Mouse (Mus musculus): ENCODE measurements around the gene Trib2. TPM values are rescaled to one million over a fixed set of nuclear protein-coding genes. Genes with fewer than 3 reads are reported as not detected.

Trib2 gene
- total and polyA plus RNA-seq, 3 experiments, result 15.4 to 32.7 (median 20.4) TPM

DNA sequence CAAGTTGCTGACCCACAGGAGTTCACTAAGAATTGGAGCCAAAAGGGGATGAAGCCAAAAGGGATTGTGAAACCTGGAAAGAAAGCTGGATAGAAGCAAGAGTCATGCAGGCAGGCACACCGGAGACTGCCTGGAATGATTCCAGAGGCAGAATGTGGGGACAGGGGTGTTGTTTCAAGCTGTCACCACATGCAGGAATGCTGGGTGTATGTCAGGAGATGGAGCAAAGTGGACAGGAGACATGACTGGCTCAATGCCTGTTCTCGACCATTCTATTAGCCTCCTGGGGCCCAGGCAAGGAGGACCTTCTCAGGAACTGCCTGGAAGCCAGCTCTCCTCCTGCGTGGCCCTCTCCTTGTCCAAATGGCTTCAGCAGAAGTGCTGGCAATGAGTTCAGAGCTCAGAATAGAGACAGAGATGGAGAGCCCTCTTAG is 33.2 kb upstream of the Trib2 start:
- no peak overlapping the region for H3K9ac ChIP-seq (ENCODE audit: low read depth, low read length)
- intact Hi-C loops (cut with DNase I), result loop anchor here (1.0 to 2.0 kb wide), 2 partner anchors 33 to 159 kb away; no protein-coding TSS in a partner anchor
- TF ChIP-seq EP300 (IDR thresholded peaks at IDR 0.05; ENCODE audit: insufficient read depth, low read depth, low read length) (peak; percentile 98), POLR2A (IDR thresholded peaks at IDR 0.05; ENCODE audit: insufficient read depth, low read depth, low read length) (no peak)

DNA sequence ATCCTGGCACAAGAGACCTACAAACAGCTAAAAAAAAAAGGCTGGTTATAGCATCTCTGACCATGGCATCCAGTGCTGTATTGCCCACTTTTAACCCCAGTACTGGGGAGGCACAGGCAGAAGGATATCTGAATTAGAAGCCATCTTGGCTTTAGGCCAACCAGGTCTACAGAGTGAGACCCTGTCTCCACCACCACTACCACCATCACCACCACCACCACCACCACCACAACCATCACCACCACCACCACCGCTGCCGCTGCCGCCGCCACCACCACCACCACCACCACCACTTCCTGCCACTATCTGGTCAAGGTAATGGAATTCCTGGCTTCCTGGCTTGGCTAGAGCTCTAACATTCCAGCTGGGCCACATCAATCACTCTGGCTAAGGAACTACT is 31.7 kb upstream of the Trib2 start:
- H3K27ac ChIP-seq, result no peak overlapping the region
- H3K9ac ChIP-seq (ENCODE audit: low read depth, low read length), result no peak overlapping the region
- intact Hi-C loops (cut with DNase I), result no loop called here
- DNase-seq, result peak; percentile 17 to 21
- H3K36me3 ChIP-seq (ENCODE audit: control insufficient read depth, insufficient read depth, low read length), result no peaks in the 10 kb centered on the region
- H3K79me2 ChIP-seq (replicated peaks; ENCODE audit: control insufficient read depth, insufficient read depth, low read length), result no peaks in the 10 kb centered on the region
- no peaks in the 10 kb centered on the region for H3K27me3 ChIP-seq (ENCODE audit: control insufficient read depth, insufficient read depth, low read length)
- TF ChIP-seq POLR2A (IDR thresholded peaks at IDR 0.05; ENCODE audit: insufficient read depth, low read depth, low read length), result no peak
- TF ChIP-seq EP300 (IDR thresholded peaks at IDR 0.05; ENCODE audit: insufficient read depth, low read depth, low read length), result no peak
- 68% methylated on average over 4 of the region's 4 CpGs for WGBS
- peaks cover 14% of the 10 kb centered on the region for H3K4me1 ChIP-seq (ENCODE audit: control insufficient read depth, insufficient read depth, low read length)
- no peak overlapping the region for H3K4me3 ChIP-seq

More for the DNA sequence above, 33.2 kb upstream of the Trib2 start:
- no peaks in the 10 kb centered on the region for H3K79me2 ChIP-seq (replicated peaks; ENCODE audit: control insufficient read depth, insufficient read depth, low read length)
- peak; percentile 82 to 91 for DNase-seq
- H3K36me3 ChIP-seq (ENCODE audit: control insufficient read depth, insufficient read depth, low read length), result no peaks in the 10 kb centered on the region
- WGBS, result 7% methylated on average over 3 of the region's 3 CpGs
- H3K27me3 ChIP-seq (ENCODE audit: control insufficient read depth, insufficient read depth, low read length), result no peaks in the 10 kb centered on the region
- H3K4me3 ChIP-seq, result no peak overlapping the region
- peaks cover 14% of the 10 kb centered on the region for H3K4me1 ChIP-seq (ENCODE audit: control insufficient read depth, insufficient read depth, low read length)
- peak overlapping the region; percentile 79 for H3K27ac ChIP-seq

DNA sequence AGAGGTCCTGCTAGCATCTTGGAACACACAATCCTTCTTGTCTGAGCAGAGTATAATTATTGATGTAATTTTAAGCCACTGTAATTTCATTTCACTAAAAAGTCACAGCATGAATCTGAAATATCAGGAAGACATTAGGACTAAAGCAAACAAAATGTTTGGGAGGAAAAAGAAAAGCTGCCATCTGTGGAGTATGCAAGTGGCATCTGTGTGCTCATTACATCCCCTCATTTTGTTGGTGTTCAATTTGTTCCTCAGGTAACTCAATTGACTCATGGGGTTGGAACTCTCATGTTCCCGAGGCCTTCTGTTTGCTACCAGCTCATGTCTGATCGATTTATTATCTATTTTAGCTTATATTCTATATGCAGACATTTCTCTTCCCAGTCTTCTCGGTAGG is 28.0 kb upstream of the Trib2 start:
- H3K36me3 ChIP-seq (ENCODE audit: control insufficient read depth, insufficient read depth, low read length), result no peaks in the 10 kb centered on the region
- intact Hi-C loops (cut with DNase I), result no loop called here
- H3K4me3 ChIP-seq, result no peak overlapping the region
- H3K9ac ChIP-seq (ENCODE audit: low read depth, low read length), result no peak overlapping the region
- 79% methylated on average over 3 of the region's 3 CpGs for WGBS
- DNase-seq, result no peak
- TF ChIP-seq EP300 (IDR thresholded peaks at IDR 0.05; ENCODE audit: insufficient read depth, low read depth, low read length), result no peak
- H3K27me3 ChIP-seq (ENCODE audit: control insufficient read depth, insufficient read depth, low read length), result no peaks in the 10 kb centered on the region
- no peak overlapping the region for H3K27ac ChIP-seq
- no peaks in the 10 kb centered on the region for H3K79me2 ChIP-seq (replicated peaks; ENCODE audit: control insufficient read depth, insufficient read depth, low read length)
- peaks cover 4% of the 10 kb centered on the region for H3K4me1 ChIP-seq (ENCODE audit: control insufficient read depth, insufficient read depth, low read length)

DNA sequence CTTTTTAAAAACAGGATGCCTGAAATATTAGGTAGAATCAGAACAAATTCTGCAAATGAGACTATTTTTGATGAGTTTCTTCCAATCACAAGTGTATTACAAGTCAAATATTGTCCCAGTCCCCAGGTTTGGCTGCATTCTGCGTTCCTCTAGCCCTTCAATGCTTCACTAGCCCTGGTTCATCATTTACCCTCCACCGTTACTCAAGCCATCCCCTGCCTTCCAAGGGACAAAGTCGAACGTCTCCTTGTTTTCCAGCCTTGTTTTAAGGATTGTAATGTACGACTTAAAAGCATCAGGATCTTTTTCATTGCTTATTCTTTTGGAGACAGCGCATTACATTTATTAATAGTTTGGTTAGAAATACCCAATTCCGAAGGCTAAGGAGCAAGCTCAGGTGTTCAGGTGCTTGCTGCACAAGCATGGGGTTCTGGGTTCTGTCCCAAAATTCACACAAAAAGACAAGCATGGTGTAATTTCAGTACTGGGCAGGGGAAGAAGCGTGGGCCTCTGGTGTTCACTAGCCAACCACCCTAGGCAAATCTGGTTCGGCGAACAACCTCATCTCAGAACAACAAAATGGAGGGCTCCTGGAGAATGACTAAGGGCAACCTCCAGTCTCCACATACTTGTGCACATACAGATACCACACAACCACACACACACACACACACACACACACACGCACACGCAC is 24.3 kb upstream of the Trib2 start:
- DNase-seq, result no peak
- H3K4me1 ChIP-seq (ENCODE audit: control insufficient read depth, insufficient read depth, low read length), result no peaks in the 10 kb centered on the region
- no peak overlapping the region for H3K9ac ChIP-seq (ENCODE audit: low read depth, low read length)
- no peak overlapping the region for H3K27ac ChIP-seq
- WGBS, result 94% methylated on average over 12 of the region's 12 CpGs
- intact Hi-C loops (cut with DNase I), result no loop called here
- no peaks in the 10 kb centered on the region for H3K36me3 ChIP-seq (ENCODE audit: control insufficient read depth, insufficient read depth, low read length)
- H3K4me3 ChIP-seq, result no peak overlapping the region
- no peaks in the 10 kb centered on the region for H3K27me3 ChIP-seq (ENCODE audit: control insufficient read depth, insufficient read depth, low read length)
- no peaks in the 10 kb centered on the region for H3K79me2 ChIP-seq (replicated peaks; ENCODE audit: control insufficient read depth, insufficient read depth, low read length)
- TF ChIP-seq EP300 (IDR thresholded peaks at IDR 0.05; ENCODE audit: insufficient read depth, low read depth, low read length) (no peak), CTCF (IDR thresholded peaks at IDR 0.05) (no peak), POLR2A (IDR thresholded peaks at IDR 0.05; ENCODE audit: insufficient read depth, low read depth, low read length) (no peak)

DNA sequence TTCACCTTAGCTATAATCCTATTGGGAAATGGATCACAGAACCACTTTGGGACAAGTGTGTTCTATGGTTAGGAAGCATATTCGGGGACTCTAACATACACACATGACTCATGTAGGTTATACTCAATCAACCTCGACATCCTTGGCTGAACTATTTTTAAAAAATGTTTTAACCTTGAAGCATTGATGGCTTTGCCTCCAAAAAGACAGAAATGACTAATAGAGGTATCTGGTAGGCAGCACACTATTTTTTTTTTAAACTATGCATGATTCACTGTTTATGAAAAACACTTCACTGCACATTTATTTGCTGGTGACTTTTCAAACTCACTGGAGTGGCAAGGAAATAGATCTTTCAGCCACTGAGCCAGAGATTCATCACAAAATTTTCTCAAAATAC is 21.5 kb upstream of the Trib2 start:
- intact Hi-C loops (cut with DNase I), result no loop called here
- no peaks in the 10 kb centered on the region for H3K79me2 ChIP-seq (replicated peaks; ENCODE audit: control insufficient read depth, insufficient read depth, low read length)
- no peaks in the 10 kb centered on the region for H3K36me3 ChIP-seq (ENCODE audit: control insufficient read depth, insufficient read depth, low read length)
- no peak overlapping the region for H3K27ac ChIP-seq
- TF ChIP-seq EP300 (IDR thresholded peaks at IDR 0.05; ENCODE audit: insufficient read depth, low read depth, low read length), result no peak
- TF ChIP-seq POLR2A (IDR thresholded peaks at IDR 0.05; ENCODE audit: insufficient read depth, low read depth, low read length), result no peak
- no peak for DNase-seq
- H3K9ac ChIP-seq (ENCODE audit: low read depth, low read length), result no peak overlapping the region
- no peaks in the 10 kb centered on the region for H3K27me3 ChIP-seq (ENCODE audit: control insufficient read depth, insufficient read depth, low read length)
- H3K4me3 ChIP-seq, result no peak overlapping the region
- WGBS, result 83% methylated on average over 2 of the region's 2 CpGs
- H3K4me1 ChIP-seq (ENCODE audit: control insufficient read depth, insufficient read depth, low read length), result no peaks in the 10 kb centered on the region

DNA sequence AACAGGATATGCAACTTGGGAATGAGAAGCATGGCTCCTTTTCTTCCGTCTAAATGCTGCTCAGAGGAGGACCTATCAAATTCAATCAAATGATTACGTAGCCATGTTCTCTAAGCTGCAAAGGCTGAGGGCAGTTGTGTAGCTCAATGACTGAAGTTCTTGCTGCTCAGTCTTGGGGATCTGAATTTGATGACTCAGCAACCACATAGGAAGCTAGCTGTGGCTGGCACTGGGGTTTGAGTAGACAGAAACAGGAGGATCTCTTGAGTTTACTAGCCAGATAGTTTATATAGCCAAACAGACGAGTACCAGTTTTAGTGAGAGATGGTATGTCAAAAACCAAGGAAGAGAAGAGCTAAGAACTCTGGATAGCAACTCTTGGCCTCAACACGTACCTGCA is 20.8 kb upstream of the Trib2 start:
- no peak for DNase-seq
- Histone ChIP-seq H3K79me2 (replicated peaks; ENCODE audit: control insufficient read depth, insufficient read depth, low read length) (no peaks in the 10 kb centered on the region), H3K4me3 (no peak overlapping the region), H3K4me1 (ENCODE audit: control insufficient read depth, insufficient read depth, low read length) (no peaks in the 10 kb centered on the region), H3K36me3 (ENCODE audit: control insufficient read depth, insufficient read depth, low read length) (no peaks in the 10 kb centered on the region), H3K27me3 (ENCODE audit: control insufficient read depth, insufficient read depth, low read length) (no peaks in the 10 kb centered on the region), H3K9ac (ENCODE audit: low read depth, low read length) (no peak overlapping the region), H3K27ac (no peak overlapping the region)
- WGBS, result 87% methylated on average over 4 of the region's 4 CpGs
- TF ChIP-seq EP300 (IDR thresholded peaks at IDR 0.05; ENCODE audit: insufficient read depth, low read depth, low read length) (no peak), POLR2A (IDR thresholded peaks at IDR 0.05; ENCODE audit: insufficient read depth, low read depth, low read length) (no peak), CTCF (IDR thresholded peaks at IDR 0.05) (no peak)
- intact Hi-C loops (cut with DNase I), result no loop called here

Measured in heart, adult 2 months (tissue).